Mouse (Mus musculus) lung, postnatal 0 days (tissue): ENCODE results near the gene Gm37240.

ENCODE experiments used
- CTCF ChIP-seq: IDR thresholded peaks from 2 replicates; pipeline ENCODE4 v1.5.1; 2016; ENCODE audit warnings: antibody characterized with exemption, mild to moderate bottlenecking
- EP300 ChIP-seq: IDR thresholded peaks from 2 replicates; pipeline ENCODE4 v1.6.1; 2016; ENCODE audit warnings: antibody characterized with exemption, mild to moderate bottlenecking, control low read depth

DNA sequence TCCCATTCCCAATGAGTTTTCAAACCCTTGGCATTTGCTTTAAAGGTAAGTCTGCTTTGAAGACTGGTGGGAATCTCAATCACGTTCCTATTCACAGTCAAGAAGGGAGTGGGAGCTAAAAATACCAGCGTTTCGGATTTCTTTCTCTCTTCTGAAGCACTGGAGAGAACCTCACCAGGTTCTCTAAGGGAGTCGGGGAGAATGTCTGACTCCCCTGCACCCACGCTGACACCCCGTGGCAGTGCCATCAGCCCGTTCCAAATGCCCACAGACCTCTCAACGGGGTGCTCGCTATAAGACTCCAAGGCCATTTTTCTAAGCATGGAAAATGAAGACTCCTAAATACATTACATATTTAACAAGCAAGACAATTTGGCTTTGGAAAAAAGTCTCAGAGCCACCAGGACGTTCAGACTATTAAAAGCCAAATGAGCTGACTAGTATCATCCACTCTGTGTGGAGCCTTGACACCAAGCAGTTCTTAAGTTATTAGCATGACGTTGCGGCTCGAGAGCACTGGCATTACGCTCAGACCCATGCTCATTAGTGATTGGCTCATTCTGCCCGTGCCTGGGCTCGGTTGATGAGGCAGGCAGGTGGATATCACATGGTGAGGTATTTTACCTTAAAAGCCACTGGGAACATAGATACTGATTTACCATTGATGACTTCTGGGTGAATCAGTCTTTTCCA is 508.5 kb downstream of the Gm37240 start:
- TF ChIP-seq EP300 (no peak), CTCF (no peak)
